ENCODE assay signal across 25 mouse cellular contexts in the genomic region with DNA sequence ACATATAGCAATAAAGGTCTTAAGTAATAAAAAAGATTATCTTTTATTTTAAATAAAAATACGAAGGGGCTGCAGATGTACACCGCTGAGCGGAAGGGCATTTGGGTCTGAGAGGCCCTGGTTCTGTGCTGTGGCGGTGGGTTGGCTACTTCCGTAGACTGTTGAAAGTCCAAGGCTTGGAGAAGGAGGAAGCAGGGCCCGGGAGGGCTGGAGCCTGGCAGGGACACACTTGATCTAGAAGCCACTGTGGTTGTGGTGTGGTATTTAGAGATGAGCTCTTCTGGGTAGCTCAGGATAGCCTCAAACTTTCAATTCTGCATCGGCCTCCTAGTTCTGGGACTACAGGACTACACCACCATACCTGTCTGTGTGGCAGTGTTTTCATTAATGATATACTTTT. TPM values are rescaled to one million over a fixed set of nuclear protein-coding genes. Genes with fewer than 3 reads are reported as not detected.
DNase-seq lines count a peak whose midpoint lies in the region; ATAC-seq and TF ChIP-seq lines count a peak whose summit lies in the region.
"Had no signal": no experiment of that assay in that cellular context is flagged by ENCODE, and none has a peak within 500 bp of the region (broad histone marks: within the 10 kb centered on the region; RNA-seq: fewer than 3 reads in every experiment).

No protein-coding gene starts in this region.

- no peaks in the 10 kb centered on the region for H3K4me1 ChIP-seq in heart, embryonic 10.5 days
- H3K4me1 ChIP-seq: embryonic facial prominence, embryonic 10.5 days; embryonic facial prominence, embryonic 12.5 days; forebrain, embryonic 13.5 days; forebrain, embryonic 15.5 days had no signal

- H3K36me3 ChIP-seq in heart, embryonic 10.5 days: peaks cover 21% of the 10 kb centered on the region; the same call in 1 of the 2 replicates

- no peak overlapping the region for H3K4me3 ChIP-seq in heart, embryonic 10.5 days
- H3K4me3 ChIP-seq in layer of hippocampus, adult 2 months: no peak overlapping the region
- H3K4me3 ChIP-seq: embryonic facial prominence, embryonic 10.5 days; embryonic facial prominence, embryonic 12.5 days; forebrain, embryonic 13.5 days; forebrain, embryonic 15.5 days had no signal

- TF ChIP-seq CTCF in layer of hippocampus, adult 2 months (conservative IDR thresholded peaks at IDR 0.05): no peak

- DNase-seq in heart, adult 11 months: peak; percentile 74
- no peak for DNase-seq in heart, embryonic 10.5 days (ENCODE audit: low spot score)
- DNase-seq in kidney, adult 18-20 months: no peak
- no peak for DNase-seq in layer of hippocampus, adult 2 months (ENCODE audit: low spot score in 2 of 2)
- DNase-seq: adrenal gland, adult 2 months; adrenal gland, postnatal 10 days; adrenal gland, postnatal 25 days; B cell, adult 2 months; cerebellum, adult 11 months; cerebellum, adult 18-20 months; cerebellum, adult 8-10 months; cerebellum, adult 9-11 months; cerebellum, postnatal 14 days; cerebellum, postnatal 36 days had no signal

- WGBS in heart, embryonic 10.5 days: 95% methylated on average over 7 of the region's 7 CpGs

- H3K27me3 ChIP-seq in heart, embryonic 10.5 days (ENCODE audit: insufficient read depth, poor library complexity, severe bottlenecking): no peaks in the 10 kb centered on the region
- H3K27me3 ChIP-seq: CH12.LX; embryonic facial prominence, embryonic 12.5 days; forebrain, embryonic 13.5 days; forebrain, embryonic 15.5 days; Patski had no signal

- no peak overlapping the region for H3K27ac ChIP-seq in heart, embryonic 10.5 days
- H3K27ac ChIP-seq in layer of hippocampus, adult 2 months: no peak overlapping the region
- H3K27ac ChIP-seq: embryonic facial prominence, embryonic 10.5 days; embryonic facial prominence, embryonic 12.5 days; forebrain, embryonic 13.5 days; forebrain, embryonic 15.5 days had no signal

- 0 out of 2 replicates have a peak, but pooled peaks have one; percentile 46 for ATAC-seq in common myeloid progenitor, adult 5-6 weeks (replicated peaks; ENCODE audit: low read depth, poor library complexity, severe bottlenecking)
- peak; percentile 65 for ATAC-seq in megakaryocyte, adult 5-6 weeks (ENCODE audit: poor library complexity, severe bottlenecking)
- peak; percentile 54; the same call in 1 of the 2 replicates for ATAC-seq in monocyte, adult 5-6 weeks (replicated peaks; ENCODE audit: insufficient number of reproducible peaks, low FRiP score, low TSS enrichment, poor library complexity, severe bottlenecking)
- ATAC-seq: CD4-positive, CD25-positive, alpha-beta regulatory T cell, adult 4 months; forebrain, embryonic 13.5 days; forebrain, embryonic 15.5 days; Patski had no signal

- no peaks in the 10 kb centered on the region for H3K9me3 ChIP-seq in heart, embryonic 10.5 days
- H3K9me3 ChIP-seq: embryonic facial prominence, embryonic 10.5 days; embryonic facial prominence, embryonic 12.5 days; forebrain, embryonic 13.5 days; forebrain, embryonic 15.5 days; G1E had no signal

RNA-seq across cellular contexts. Expression of a gene that starts 17.7 kb away (rescaled TPM):
- polyA plus RNA-seq in heart, embryonic 10.5 days (2016; fragmentation: Nextera tagmentation; extraction: Ambion mirVana): 3.0 and 3.3 TPM in 2 replicates
- total RNA-seq in common myeloid progenitor, adult 5-6 weeks (2017): 2.1 and 19.5 TPM in 2 replicates
- 1.4 and 1.6 TPM in 2 replicates for total RNA-seq in megakaryocyte, adult 5-6 weeks (2015)
- total RNA-seq in megakaryocyte, adult 5-6 weeks (2017): 2.2 and 2.6 TPM in 2 replicates
- total RNA-seq in monocyte, adult 5-6 weeks (2017): 0.21 to 0.57 TPM (median 0.39 TPM) in 3 replicates
- 10 to 100 TPM; 11.5 to 16.8 TPM for total RNA-seq in layer of hippocampus, adult 2 months (2021)

RNA-seq across cellular contexts. Expression of a gene that starts 23.8 kb away (rescaled TPM):
- polyA plus RNA-seq in heart, embryonic 10.5 days (2016; fragmentation: Nextera tagmentation; extraction: Ambion mirVana): 737 and 843 TPM in 2 replicates
- 2,000 and 2,611 TPM in 2 replicates for total RNA-seq in common myeloid progenitor, adult 5-6 weeks (2017)
- total RNA-seq in megakaryocyte, adult 5-6 weeks (2015): 1,940 and 2,009 TPM in 2 replicates
- total RNA-seq in megakaryocyte, adult 5-6 weeks (2017): 1,458 and 1,666 TPM in 2 replicates
- total RNA-seq in monocyte, adult 5-6 weeks (2017): 1,318 to 2,339 TPM (median 2,031 TPM) in 3 replicates
- total RNA-seq in layer of hippocampus, adult 2 months (2021): 100 to 1,000 TPM; 323 to 325 TPM

RNA-seq across cellular contexts. Expression of a gene that starts 24.0 kb away (rescaled TPM):
- polyA plus RNA-seq in heart, embryonic 10.5 days (2016; fragmentation: Nextera tagmentation; extraction: Ambion mirVana): 1.8 and 2.4 TPM in 2 replicates
- total RNA-seq in common myeloid progenitor, adult 5-6 weeks (2017): 0.55 and 4.6 TPM in 2 replicates
- total RNA-seq in megakaryocyte, adult 5-6 weeks (2015): 0.14 TPM in 1 of 2 replicates, not detected in the other
- total RNA-seq in megakaryocyte, adult 5-6 weeks (2017): 0.15 and 0.53 TPM in 2 replicates
- 0.78 to 0.96 TPM (median 0.86 TPM) in 3 replicates for total RNA-seq in monocyte, adult 5-6 weeks (2017)
- 1 to 10 TPM; 4.8 to 5.4 TPM for total RNA-seq in layer of hippocampus, adult 2 months (2021)
